Mouse (Mus musculus): ENCODE results near the gene Sec1.

DNA sequence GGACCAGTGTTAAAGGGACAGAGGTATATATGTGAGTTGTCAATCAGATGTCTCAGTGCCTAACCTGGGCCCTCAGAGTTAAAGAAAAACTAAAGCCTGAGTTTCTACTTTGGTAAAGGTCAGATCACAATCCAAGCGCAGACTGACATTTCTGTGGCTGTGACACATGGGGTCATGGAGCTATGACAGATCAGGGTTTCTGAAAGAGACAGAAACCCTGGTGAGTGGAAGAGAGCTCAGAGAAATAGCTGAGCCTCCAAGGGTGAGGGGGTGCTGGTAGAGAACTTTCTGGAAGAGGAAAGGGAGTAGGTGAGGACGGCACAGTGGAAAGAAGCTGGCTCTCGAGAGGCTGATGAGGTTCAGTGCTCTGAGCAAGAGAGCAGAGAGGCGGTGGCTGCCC lies 47.5 kb downstream of the Sec1 start:
- TF ChIP-seq POLR2A (IDR thresholded peaks at IDR 0.05; ENCODE audit: borderline replicate concordance, extremely low read depth, low read depth, low read length) (no peak), CTCF (IDR thresholded peaks at IDR 0.05; ENCODE audit: insufficient read depth, low read length) (no peak)

Data from lung, adult 2 months (tissue).